Mouse (Mus musculus) adrenal gland, postnatal 4 days (tissue): ENCODE results near the gene R3hdm4. TPM values are rescaled to one million over a fixed set of nuclear protein-coding genes. Genes with fewer than 3 reads are reported as not detected.

ENCODE experiments used
- DNase-seq, 2 experiments: peaks; one replicate each; pipeline ENCODE4 v3.0.0; 2021 to 2022; ENCODE audit warnings: low spot score in 2 of 2, mixed read lengths in 2 of 2
- total RNA-seq, 2 experiments: library from RNA; stranded (reverse); gene quantifications; 2 replicates each; pipeline ENCODE4 v1.2.3; 2021

Gene R3hdm4
- total RNA-seq, 2 experiments from 2014 or later = 119 to 133 TPM

DNA sequence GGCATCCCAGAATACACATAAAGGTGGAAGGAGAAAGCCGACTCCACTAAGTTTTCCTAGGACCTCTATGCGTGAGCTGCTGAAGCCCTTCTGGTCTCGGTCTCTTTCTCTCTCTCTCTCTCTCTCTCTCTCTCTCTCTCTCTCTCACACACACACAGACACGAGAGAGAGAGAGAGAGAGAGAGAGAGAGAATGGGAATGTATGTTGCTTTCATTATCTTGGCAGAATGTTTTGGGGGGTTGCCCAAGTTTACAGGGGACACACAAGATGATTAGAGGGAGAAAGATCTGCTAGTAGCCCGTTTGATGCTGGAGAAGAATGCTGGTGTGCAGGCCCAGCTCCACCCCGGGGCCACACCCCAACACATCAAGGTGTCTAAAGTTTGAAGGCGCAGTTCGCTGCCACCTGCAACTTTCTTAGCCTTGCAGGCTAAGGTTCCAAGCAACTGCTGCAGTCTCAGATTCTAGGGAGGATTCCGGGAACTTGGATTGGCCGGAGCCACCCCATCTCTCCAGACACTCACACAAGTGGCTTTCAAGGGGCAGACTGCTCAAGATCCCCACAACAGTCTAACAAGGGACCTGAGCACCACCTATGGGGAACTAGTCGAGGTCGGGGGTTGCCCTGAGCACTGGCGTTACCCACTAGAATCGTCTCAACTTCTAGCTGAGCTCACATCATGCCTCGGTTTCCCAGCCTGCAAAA is 4.9 kb upstream of the R3hdm4 start:
- DNase-seq = no peak

DNA sequence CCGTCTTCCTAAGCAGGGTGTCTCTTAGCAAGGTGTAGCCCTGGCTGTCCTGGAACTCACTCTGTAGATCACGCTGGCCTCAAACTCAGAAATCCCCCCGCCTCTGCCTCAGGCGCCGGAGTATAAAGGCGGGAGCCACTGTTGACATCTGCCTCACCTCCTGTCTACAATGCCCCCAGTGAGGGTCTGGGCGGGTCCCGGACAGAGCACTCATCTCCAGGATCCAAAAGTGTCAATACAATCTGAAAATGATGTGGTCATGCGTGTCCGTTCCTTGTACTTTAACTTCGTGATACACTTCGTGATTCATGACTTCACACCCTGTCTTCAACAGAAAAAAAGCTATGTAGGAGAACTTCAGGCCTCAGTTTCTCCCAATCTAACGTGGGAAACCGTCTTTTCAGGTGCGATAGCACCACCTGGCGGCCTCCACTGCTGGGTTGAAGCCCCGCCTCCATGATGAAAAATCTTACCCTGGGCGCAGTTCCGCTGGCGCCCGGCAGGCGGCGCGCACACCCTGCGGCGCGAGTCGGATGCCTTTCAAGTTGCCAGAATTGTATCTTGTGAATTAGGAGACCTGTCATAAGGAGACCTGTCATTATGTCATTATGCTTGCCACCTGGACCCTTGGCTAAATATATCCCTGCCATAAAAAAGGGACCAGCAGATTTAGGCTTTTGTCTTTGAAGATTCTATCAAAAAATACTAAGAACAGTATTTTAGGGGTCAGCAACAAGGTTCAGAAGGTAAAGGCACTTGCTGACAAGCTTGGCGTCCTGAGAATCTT is 4.2 kb upstream of the R3hdm4 start:
- DNase-seq = peak; percentile 86 to 87

DNA sequence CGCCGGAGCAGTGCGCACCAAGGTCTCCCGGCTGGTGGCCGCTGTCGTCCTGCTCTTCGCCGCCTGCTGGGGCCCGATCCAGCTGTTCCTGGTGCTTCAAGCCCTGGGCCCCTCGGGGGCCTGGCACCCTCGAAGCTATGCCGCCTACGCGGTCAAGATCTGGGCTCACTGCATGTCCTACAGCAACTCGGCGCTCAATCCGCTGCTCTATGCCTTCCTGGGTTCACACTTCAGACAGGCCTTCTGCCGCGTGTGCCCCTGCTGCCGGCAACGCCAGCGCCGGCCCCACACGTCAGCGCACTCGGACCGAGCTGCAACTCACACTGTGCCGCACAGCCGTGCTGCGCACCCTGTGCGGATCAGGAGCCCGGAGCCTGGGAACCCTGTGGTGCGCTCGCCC is 564 bp upstream of the R3hdm4 start:
- no peak for DNase-seq

DNA sequence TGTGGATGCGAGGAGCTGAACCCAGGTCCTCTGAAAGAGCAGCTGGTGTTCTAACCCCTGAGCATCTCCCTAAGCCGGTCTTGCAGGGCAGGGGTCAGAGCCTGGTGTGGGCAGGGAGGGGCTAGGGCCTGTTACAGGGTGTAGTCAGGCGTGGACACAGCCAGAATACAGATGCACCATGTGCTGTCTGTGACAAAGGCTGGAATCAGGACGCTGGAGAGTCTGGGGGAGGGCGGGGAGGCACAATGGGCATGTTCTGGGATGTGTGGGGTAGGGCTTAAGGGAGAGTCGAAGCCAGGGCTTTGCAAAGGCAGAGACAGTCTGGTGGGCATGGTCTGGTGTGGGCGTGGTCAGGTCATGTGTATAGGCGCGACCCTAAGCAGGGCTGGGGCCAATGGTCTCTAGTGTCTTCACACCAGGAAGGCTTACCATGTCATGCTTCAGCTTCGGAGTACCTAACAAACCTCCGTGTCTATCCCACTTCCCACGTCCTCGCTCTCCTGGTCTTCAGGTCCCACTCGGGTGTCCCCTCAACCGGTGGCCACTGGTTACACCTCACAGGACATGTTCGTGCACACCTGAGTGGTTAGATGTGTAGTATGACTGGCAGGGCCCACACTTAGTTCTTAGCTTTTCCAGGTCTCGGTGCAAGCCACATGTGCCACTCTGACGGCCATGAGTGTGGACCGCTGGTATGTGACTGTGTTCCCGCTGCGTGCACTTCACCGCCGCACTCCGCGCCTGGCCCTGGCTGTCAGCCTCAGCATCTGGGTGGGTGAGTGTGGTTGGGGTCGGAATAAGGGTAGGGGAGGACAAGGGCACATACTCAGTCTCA is 735 bp downstream of the R3hdm4 start:
- no peak for DNase-seq

DNA sequence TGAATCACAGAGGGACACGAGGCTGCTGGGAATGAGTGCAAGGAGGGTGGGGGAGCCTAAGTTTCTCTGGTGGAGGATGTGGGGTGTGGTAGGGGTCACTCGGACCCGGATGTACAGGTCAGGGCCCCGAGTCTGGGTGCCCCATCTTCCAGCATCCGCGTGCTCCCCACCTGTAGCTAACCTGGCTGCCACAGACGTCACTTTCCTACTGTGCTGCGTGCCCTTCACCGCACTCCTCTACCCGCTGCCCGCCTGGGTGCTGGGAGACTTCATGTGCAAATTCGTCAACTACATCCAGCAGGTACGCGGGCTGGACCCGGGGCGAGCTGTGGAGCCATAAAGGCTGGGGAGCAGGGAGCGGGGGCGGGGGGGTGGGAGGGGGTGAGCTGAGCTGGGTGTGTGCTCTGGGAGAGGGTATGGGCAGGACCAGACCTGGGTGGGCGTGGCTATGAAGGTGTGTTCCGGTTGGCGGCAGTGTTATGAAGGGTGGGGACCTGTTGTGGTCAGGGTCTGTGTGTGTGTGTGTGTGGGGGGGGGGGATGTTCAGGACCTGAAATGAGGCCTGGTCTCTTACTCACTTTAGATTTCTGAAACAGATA is 1.7 kb downstream of the R3hdm4 start:
- no peak for DNase-seq

DNA sequence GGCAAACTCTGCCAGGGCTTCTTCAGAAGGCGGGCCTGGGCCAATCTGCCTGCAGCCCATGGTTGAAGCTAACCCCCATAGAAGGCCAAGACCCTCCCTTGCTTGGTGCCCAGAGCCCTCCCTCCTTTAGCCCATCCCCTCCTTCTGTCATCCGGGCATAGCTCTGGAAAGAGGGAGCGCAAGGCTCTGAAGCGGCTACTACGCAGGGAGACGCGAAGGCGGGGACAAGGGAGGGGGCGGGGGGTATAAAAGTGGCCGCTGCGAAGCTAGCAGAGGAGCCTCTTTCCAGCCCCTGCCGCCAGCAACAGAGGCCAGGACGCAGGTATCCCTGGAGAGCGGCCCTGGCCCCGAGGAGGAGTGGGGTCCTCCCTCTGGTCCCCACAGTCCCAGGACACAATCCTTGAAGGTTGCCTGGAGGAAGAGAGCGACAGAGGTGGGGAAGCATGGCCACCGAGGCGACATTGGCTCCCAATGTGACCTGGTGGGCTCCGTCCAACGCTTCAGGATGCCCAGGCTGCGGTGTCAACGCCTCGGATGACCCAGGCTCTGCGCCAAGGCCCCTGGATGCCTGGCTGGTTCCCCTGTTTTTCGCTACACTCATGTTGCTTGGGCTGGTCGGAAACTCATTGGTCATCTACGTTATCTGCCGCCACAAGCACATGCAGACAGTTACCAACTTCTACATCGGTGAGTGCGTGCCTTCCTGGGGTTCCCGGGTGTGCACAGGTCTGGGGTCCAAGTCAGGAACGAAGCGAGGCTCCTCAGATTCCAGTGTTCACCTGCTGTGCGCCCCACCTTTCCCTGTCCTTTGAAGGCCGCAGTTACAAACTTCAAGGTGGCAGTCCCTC is 2.6 kb downstream of the R3hdm4 start:
- DNase-seq = no peak

DNA sequence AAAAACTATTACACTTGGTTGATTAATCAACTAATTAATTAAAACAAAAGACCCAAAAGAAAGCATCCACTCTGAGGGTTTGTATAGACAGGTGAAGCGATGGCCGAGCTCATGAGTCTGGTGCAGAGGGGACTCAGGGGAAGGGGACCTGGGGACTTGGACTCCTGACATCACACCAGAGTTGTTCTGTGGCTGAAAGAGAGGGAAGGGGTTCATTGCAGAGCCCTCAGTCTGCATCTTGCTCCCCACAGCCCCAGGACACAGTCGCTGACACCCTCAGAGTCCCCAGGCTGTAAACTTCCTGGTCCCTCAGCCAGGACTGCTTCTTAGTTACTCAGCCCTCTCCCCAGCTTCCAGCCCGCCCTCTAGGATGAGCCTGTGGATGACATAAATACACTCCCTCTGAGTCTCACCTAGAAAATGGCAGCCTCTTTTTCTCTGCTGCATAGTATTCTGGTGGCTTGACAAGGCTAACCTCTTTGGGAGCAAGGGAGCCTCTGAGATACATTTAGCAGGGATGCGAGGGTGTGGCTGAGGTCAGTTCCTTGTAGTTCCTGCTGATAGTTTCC is 3.4 kb downstream of the R3hdm4 start:
- DNase-seq = no peak

DNA sequence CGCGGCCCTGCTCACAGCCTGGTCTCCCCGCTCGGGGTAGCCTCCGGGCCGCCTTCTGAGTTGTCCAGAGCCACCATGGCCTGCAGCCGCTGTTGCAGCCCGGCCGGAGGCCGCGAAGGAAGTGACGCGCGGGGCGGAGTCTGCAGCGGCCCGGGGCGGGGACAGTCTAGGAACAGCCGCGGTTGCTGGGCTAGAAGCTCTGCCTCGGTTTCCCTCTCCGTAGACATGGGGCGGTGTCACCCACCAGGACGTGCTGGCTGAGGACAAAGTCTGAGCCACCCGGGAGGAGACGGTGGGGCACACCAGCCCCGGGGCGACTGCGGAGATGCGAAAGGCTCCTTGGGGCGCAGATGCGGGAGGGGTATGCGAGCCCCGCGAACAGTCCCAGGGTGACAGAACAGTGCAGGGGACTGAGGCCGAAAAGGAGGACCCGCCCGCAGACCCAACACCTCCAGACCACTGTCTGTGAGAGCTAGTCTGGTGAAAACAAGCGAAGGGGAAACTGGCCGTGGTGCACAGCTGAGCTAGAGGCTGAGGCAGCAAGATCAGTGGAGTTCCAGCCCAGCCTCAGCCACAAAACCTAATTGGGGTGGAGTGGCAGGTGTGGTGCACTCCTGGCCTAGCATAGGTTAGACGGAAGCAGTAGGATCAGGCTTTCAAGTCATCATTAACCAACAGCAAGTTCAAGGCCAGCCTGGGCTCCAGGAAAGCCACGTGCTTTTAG is 4.0 kb downstream of the R3hdm4 start, which contains the start of gene Kiss1r:
Gene Kiss1r (plus strand): TSS at position 164 of the 724 bp plus-strand sequence.
- DNase-seq = peak; percentile 73 to 77

DNA sequence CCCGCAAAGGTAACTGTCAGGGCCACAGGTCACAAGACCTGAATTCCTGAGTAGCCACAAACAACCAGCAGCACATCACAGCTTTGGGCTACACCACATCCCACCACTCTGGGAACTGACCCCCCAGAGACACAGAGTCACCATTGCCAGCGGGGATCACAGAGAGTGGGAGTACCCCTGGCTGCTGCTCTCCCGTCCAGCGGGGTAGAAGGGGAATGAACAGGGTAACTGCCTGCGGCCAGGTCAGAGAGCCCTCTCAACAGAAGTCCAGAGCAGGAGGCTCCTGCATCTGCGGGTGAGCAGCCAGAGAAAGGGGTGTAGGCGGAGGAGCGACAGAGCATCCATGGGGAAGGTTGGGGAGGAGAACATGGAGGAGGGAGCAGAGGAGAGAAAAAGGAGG is 4.9 kb downstream of the R3hdm4 start:
- no peak for DNase-seq

DNA sequence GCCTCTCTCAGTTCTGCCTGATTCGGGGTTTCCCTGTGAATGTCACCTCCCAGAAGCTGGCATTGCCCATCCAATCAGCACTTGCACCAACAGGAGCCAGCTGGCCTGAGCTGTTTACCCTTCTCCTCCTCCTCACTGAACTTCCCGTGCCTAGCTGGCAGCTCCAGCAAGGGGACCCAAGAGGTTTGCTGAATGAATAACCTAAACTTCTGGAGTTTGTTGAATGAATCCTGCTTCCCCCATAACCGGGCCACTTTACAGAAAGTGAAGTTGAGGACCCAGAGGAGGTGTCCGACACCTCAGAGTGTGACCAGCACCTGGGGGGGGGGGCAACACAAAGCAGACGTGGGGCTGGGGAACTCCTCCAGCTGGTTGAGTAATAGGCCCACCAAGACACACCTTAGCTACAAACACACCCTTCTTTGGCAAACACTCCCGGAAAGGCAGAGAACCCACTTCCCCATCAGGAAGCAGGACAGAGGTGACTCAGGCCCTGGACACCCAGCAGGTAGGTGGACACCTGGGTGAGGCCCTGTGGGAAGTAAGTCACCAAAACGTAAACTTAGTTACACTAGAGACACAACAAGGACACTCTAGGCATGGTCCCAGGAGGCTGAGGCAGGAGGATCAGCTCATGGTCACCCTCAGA is 5.9 kb downstream of the R3hdm4 start:
- DNase-seq = no peak

DNA sequence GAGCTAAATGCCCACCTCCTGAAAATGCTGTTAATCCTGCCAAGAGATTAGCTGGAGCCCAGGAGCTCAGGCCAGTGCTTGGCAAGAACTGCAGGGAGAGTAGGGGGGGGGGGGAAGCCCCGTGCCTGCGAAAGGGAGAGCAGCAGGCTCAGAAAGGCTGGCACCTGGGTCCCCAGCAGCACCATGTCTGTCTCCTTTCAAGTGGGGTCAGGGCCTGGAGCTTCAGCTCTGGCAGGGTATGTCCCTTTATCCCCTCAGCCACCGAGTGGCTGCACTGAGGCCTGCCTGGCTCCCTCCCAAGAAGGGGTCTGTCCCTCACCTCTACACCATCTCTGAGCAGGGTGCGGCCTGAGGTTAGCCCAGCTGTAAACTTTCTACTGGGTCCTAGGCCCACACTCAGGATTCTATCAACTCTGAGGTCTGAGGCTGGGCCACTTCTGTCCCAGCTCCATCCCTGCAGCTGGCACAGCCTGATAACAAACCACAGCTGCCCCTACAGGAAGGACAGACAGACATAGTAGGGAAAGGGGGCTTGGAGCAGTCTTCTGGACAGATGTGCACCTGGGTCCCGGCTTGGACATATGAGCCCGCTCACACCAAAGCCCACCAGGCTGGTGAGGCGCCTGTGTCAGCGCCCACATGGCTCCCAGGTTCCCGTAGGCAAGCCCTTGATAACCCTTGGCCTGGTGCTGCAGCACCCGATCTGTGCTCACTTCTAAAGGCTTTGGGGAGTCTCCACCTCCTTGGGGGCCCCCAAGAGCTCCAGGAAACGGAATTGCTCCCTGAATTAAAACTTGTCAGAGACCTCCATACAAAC is 6.7 kb downstream of the R3hdm4 start:
- DNase-seq = no peak

DNA sequence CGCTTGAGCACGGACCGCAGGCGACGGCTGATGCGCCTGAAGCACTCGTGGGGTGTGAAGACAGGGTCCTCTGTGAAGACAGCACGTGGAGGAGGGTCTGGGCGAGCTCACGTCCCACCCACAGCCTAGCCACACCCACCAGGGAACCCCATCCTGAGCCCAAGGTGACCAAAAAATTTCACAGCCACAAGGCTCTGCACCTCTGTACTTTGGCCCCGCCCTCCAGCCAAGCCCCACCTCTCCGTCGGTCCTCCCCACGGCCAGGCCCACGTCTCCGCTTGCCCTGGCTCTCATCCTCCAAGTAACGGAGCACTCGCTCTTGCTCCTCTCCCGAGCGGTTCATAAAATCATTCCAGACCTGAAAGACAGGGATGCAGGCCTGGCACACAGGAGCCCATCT is 8.6 kb downstream of the R3hdm4 start:
- no peak for DNase-seq

DNA sequence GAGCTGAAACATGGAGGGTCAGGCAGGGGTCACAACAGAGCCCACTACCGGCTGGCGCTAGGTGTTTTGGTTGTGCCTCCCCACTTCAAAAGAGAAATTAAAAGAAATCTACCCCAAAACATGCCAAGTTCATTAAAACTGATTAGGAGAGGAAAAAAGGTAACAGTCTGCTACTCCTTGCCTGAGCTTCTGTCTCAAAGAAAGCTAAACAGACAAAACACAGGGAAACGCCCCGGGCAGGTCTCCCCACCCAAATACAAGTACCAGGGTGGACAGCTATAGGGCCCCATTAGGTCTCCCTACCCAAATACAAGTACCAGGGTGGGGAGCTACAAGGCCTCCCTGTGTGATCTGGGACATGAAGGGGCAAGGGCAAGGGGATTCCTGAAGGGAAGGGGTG is 10.5 kb downstream of the R3hdm4 start, which contains the start of gene Gm26602:
Gene Gm26602 (plus strand): TSS at position 301 of the 400 bp plus-strand sequence.
- no peak for DNase-seq

DNA sequence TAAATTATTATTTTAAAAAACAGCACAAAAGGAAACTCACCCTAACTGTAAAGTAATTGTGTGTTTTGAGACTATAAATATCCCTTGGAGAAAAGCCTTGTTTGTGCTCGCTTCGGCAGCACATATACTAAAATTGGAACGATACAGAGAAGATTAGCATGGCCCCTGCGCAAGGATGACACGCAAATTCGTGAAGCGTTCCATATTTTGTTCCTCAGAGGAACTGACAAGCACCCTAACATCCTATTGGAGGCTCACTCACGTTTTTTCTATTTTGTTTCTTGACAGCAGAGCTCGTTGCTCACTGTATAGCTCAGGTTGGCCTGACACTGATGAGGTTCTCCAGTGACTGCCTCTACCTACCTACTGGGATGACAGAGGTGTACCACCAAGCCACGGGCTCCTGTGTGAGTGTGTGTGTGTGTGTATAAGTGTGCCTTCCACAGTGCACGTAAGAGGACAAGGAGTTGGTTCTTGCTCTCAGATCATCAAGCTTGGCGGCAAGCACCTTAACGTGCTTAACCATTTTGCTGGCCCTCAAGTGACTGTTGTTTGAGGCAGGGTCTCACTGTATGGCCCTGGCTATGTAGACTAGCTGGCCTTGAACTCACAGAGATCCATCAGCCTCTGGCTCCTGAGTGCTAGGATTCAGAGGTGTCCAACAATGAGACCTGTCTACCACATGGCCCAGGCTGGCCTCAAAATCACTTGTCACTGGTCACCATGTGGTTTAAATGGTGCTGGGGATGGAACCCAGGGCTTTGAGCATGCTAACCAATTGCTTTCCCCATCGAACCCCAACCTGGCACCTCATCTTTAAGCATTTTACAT is 11.7 kb downstream of the R3hdm4 start:
- no peak for DNase-seq

DNA sequence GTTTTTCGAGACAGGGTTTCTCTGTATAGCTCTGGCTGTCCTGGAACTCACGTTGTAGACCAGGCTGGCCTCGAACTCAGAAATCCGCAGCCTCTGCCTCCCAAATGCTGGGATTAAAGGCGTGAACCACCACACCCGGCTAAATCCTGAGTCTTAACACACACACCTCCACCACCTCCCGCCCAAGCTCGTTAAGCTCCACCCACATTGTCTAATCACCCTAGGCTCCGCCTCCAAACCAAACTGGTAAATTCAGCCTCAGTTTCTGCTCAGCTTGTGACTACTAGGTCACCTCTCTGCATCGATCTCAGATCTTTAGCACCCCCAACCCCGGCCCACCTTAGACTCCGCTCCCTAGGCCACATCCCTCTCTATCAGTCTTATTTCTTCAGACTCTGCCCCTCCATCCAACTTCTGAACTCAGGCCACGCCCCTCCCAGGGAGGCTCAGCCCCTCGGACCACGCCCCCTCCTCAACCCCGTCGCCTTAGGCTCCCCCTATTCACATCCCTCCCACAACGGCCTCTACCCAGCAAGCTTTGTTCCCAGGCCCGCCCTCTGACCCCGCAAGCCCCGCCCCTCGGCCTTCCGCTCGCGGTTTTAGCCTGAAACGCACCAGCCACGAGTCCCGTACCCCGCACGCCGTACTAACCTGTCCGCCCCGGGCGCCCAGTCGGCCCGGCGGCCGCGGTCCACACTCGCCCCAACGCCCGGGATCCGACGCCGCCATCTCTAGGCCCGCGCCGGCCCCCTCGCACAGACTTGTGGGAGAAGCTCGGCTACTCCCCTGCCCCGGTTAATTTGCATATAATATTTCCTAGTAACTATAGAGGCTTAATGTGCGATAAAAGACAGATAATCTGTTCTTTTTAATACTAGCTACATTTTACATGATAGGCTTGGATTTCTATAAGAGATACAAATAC is 12.6 kb downstream of the R3hdm4 start, which contains the start of gene Med16:
Gene Med16 (minus strand): TSS at position 757 of the 925 bp plus-strand sequence.
- DNase-seq = peak; percentile 88 to 93

DNA sequence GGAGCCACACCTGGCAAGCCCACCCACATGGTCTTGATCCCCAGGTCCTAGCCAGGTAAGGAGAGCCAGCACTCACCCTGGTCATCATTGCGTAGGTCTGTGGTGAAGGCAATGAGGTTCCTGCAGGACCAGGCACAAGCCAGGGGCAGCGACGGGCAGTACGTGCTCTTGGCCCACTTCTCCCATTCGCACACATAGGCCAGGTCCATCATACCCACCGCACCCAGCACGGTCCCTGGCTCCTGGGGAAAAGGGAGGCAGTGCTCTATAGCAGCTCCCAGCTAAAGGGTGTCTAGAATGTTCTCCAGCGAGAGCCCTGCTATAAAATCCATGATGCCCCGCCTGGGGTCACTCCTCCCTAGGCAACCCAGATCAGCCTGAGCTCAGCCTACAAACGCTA is 13.6 kb downstream of the R3hdm4 start:
- no peak for DNase-seq
